Mouse (Mus musculus) midbrain, postnatal 0 days (tissue): Measurements from ENCODE around the gene Dnajb2. TPM values are rescaled to one million over a fixed set of nuclear protein-coding genes. Genes with fewer than 3 reads are reported as not detected.

Source experiments
- ATAC-seq: fragments of 200-750 bp; cut with Nextera tagmentation; 2 replicates; pipeline ENCODE4 v1.8.0; 2017; ENCODE audit warnings: moderate number of reproducible peaks, mild to moderate bottlenecking, moderate TSS enrichment, moderate library complexity; ENCODE audit not compliant: low FRiP score
- DNase-seq: peaks from one replicate; pipeline ENCODE4 v3.0.0-alpha.2; 2015; ENCODE audit warnings: low spot score
- H3K27ac ChIP-seq: fragments of 300-500 bp; sonication (generic); 2 replicates; pipeline ENCODE4 v1.5.1; 2014; ENCODE audit warnings: low read depth, mild to moderate bottlenecking, low read length, mixed read lengths
- H3K27me3 ChIP-seq: fragments of 300-500 bp; sonication (generic); 2 replicates; pipeline ENCODE4 v1.6.1; 2014; ENCODE audit warnings: low read length, control low read depth, mixed read lengths; ENCODE audit not compliant: insufficient read depth
- H3K36me3 ChIP-seq: fragments of 300-500 bp; sonication (generic); 2 replicates; pipeline ENCODE4 v1.6.1; 2014; ENCODE audit warnings: low read length, control low read depth, mixed read lengths; ENCODE audit not compliant: insufficient read depth
- H3K4me1 ChIP-seq: fragments of 300-500 bp; sonication (generic); 2 replicates; pipeline ENCODE4 v1.6.1; 2014; ENCODE audit warnings: mild to moderate bottlenecking, control low read depth, antibody characterized with exemption, low read length, mixed read lengths; ENCODE audit not compliant: insufficient read depth
- H3K4me2 ChIP-seq: fragments of 300-500 bp; sonication (generic); 2 replicates; pipeline ENCODE4 v1.6.1; 2014; ENCODE audit warnings: low read depth, mild to moderate bottlenecking, low read length, mixed read lengths; ENCODE audit not compliant: poor library complexity, severe bottlenecking
- H3K4me3 ChIP-seq: fragments of 300-500 bp; sonication (generic); 2 replicates; pipeline ENCODE4 v1.5.1; 2014; ENCODE audit warnings: low read depth, mild to moderate bottlenecking, low read length, moderate library complexity
- H3K9ac ChIP-seq: fragments of 300-500 bp; sonication (generic); replicated peaks from 2 replicates; pipeline ENCODE4 v1.6.1; 2014; ENCODE audit warnings: mild to moderate bottlenecking, low read length, moderate library complexity, mixed read lengths; ENCODE audit not compliant: poor library complexity, severe bottlenecking
- H3K9me3 ChIP-seq: fragments of 300-500 bp; sonication (generic); 2 replicates; pipeline ENCODE4 v1.6.1; 2016; ENCODE audit warnings: low read length, control low read depth
- CTCF ChIP-seq: IDR thresholded peaks from 2 replicates; pipeline ENCODE4 v1.5.1; 2016; ENCODE audit warnings: antibody characterized with exemption, mild to moderate bottlenecking
- WGBS: fragments of 180-500 bp; shearing (Covaris S2); extraction: QIAGEN DNeasy Blood & Tissue Kit; methylation state at CpG from one replicate; pipeline ENCODE4 v1.1.7; 2014; 5-methylcytosine and 5-hydroxymethylcytosine counted together
- polyA plus RNA-seq: library from polyadenylated mRNA; unstranded; fragments of >200 nt; fragmentation: Nextera tagmentation; extraction: Ambion mirVana; gene quantifications from 2 replicates; pipeline ENCODE4 v1.2.1, GENCODE M21; 2015
- total RNA-seq: library from RNA; depleted of rRNA; stranded (reverse); fragments of >200 nt; gene quantifications from 2 replicates; pipeline ENCODE4 v1.2.3, GENCODE M21; 2014

Gene Dnajb2
- total and polyA plus RNA-seq, 2 experiments from 2014 or later, result 43.6 to 65.1 TPM

- Histone ChIP-seq H3K4me1 (peaks cover 2% of the 10 kb centered on the region; the same call in 1 of the 2 replicates), H3K4me3 (peak within 1 kb of the TSS; percentile 55), H3K36me3 (0 out of 2 replicates have a peak, but pooled peaks cover 3% of the 10 kb centered on the region), H3K4me2 (peak within 1 kb of the TSS; percentile 55), H3K27me3 (no peaks in the 10 kb centered on the region; the same call in 1 of the 2 replicates), H3K27ac (peak within 1 kb of the TSS; percentile 70), H3K9me3 (no peaks in the 10 kb centered on the region), H3K9ac (peak within 1 kb of the TSS; percentile 64)
- TF ChIP-seq CTCF, result peak; percentile 38
- WGBS, result 12% methylated on average over 29 of the region's 32 CpGs
- DNase-seq, result peak; percentile 79
- peak; percentile 79 for ATAC-seq
These were observed 28.1 kb downstream of the Dnajb2 start, which contains the start of gene Ptprn for GRCm38 (mm10) chr1:75264091-75264880. Gene Ptprn (minus strand): TSS chr1:75264502.

- 0 out of 2 replicates have a peak, but pooled peaks cover 3% of the 10 kb centered on the region for H3K27me3 ChIP-seq
- peak overlapping the region; percentile 55 for H3K4me2 ChIP-seq
- no peaks in the 10 kb centered on the region for H3K4me1 ChIP-seq
- TF ChIP-seq CTCF, result no peak
- H3K4me3 ChIP-seq, result peak overlapping the region; percentile 39
- no peaks in the 10 kb centered on the region for H3K36me3 ChIP-seq
- peak overlapping the region; percentile 54 for H3K9ac ChIP-seq
- no peaks in the 10 kb centered on the region for H3K9me3 ChIP-seq
- H3K27ac ChIP-seq, result peak overlapping the region; percentile 52
- peak; percentile 69; the same call in 1 of the 2 replicates for ATAC-seq
- 2% methylated on average over 23 of the region's 23 CpGs for WGBS
- peak; percentile 60 for DNase-seq
These were observed 41.3 kb downstream of the Dnajb2 start for GRCm38 (mm10) chr1:75277195-75278188.

- Histone ChIP-seq H3K4me1 (no peaks in the 10 kb centered on the region), H3K9me3 (no peaks in the 10 kb centered on the region), H3K9ac (peak within 1 kb of the TSS; percentile 54), H3K4me2 (peak within 1 kb of the TSS; percentile 55), H3K4me3 (peak within 1 kb of the TSS; percentile 39), H3K27me3 (0 out of 2 replicates have a peak, but pooled peaks cover 3% of the 10 kb centered on the region), H3K36me3 (no peaks in the 10 kb centered on the region), H3K27ac (peak within 1 kb of the TSS; percentile 52)
- 4% methylated on average over 13 of the region's 13 CpGs for WGBS
- peak; percentile 71 for DNase-seq
- TF ChIP-seq CTCF, result no peak; the same call in 1 of the 2 replicates
- peak; percentile 63; the same call in 1 of the 2 replicates for ATAC-seq
These were observed 42.0 kb downstream of the Dnajb2 start, which contains the start of gene Resp18 for GRCm38 (mm10) chr1:75278228-75278627. Gene Resp18 (minus strand): TSS chr1:75278415.

- ATAC-seq, result peak; percentile 27; the same call in 1 of the 2 replicates
- H3K27ac ChIP-seq, result no peak overlapping the region
These were observed 46.8 kb downstream of the Dnajb2 start for GRCm38 (mm10) chr1:75283017-75283416.

GRCm38 (mm10) chr1:75284911-75285310 is 48.7 kb downstream of the Dnajb2 start:
- DNase-seq (no peak), ATAC-seq (no peak)
- Histone ChIP-seq H3K4me2 (no peak overlapping the region), H3K4me3 (no peak overlapping the region), H3K27ac (no peak overlapping the region), H3K36me3 (no peaks in the 10 kb centered on the region), H3K27me3 (no peaks in the 10 kb centered on the region), H3K4me1 (peaks cover 3% of the 10 kb centered on the region; the same call in 1 of the 2 replicates), H3K9ac (no peak overlapping the region), H3K9me3 (no peaks in the 10 kb centered on the region)
- no peak for TF ChIP-seq CTCF
- 84% methylated on average over 7 of the region's 7 CpGs for WGBS

More at GRCm38 (mm10) chr1:75283017-75283416, 46.8 kb downstream of the Dnajb2 start:
- H3K36me3 ChIP-seq, result no peaks in the 10 kb centered on the region
- H3K9me3 ChIP-seq, result no peaks in the 10 kb centered on the region
- no peak for TF ChIP-seq CTCF
- 0 out of 2 replicates have a peak, but pooled peaks cover 3% of the 10 kb centered on the region for H3K27me3 ChIP-seq
- DNase-seq, result peak; percentile 62
- H3K9ac ChIP-seq, result no peak overlapping the region
- 53% methylated on average over 5 of the region's 5 CpGs for WGBS
- no peak overlapping the region for H3K4me2 ChIP-seq
- no peaks in the 10 kb centered on the region for H3K4me1 ChIP-seq
- H3K4me3 ChIP-seq, result no peak overlapping the region
